Mouse (Mus musculus) ES-Bruce4 (cell line): ENCODE measurements at regions not wholly inside any gene's neighbourhood (a gene's known extent, or its start where the extent isn't known, plus 50 kb on each side); places are given as distances from the start of the nearest gene placed in this dataset.
A peak's percentile ranks its signal among the peaks of the same experiment; 100 is the strongest.

Experiments used
- H3K27ac ChIP-seq: 2 replicates; pipeline ENCODE4 v1.5.1; 2012; ENCODE audit warnings: low read length, inconsistent platforms; ENCODE audit not compliant: insufficient read depth
- H3K27me3 ChIP-seq: 2 replicates; pipeline ENCODE4 v1.6.1; 2012; ENCODE audit warnings: mild to moderate bottlenecking, low read length, inconsistent platforms; ENCODE audit not compliant: control insufficient read depth, poor library complexity, insufficient read depth, severe bottlenecking
- H3K36me3 ChIP-seq: 2 replicates; pipeline ENCODE4 v1.6.1; 2012; ENCODE audit warnings: inconsistent platforms, mild to moderate bottlenecking, low read length, moderate library complexity; ENCODE audit not compliant: control insufficient read depth, poor library complexity, insufficient read depth, severe bottlenecking
- H3K4me1 ChIP-seq: one replicate; pipeline ENCODE4 v1.8.1; 2011; ENCODE audit warnings: low read length; ENCODE audit not compliant: control insufficient read depth, insufficient read depth
- H3K4me3 ChIP-seq: 2 replicates; pipeline ENCODE4 v1.5.1; 2011; ENCODE audit warnings: low read depth, mild to moderate bottlenecking, low read length
- H3K9ac ChIP-seq: 2 replicates; pipeline ENCODE4 v1.6.1; 2012; ENCODE audit warnings: low read depth, mild to moderate bottlenecking, inconsistent platforms; ENCODE audit not compliant: poor library complexity, severe bottlenecking
- H3K9me3 ChIP-seq: replicated peaks from 2 replicates; pipeline ENCODE4 v1.6.1; 2012; ENCODE audit warnings: mild to moderate bottlenecking, low read length, inconsistent platforms; ENCODE audit not compliant: control insufficient read depth, poor library complexity, insufficient read depth, severe bottlenecking
- CTCF ChIP-seq: IDR thresholded peaks from one replicate; pipeline ENCODE4 v1.8.1; 2011; ENCODE audit warnings: low read depth, low read length
- EP300 ChIP-seq: IDR thresholded peaks from 2 replicates; pipeline ENCODE4 v1.6.1; 2011; ENCODE audit warnings: low read depth, low read length; ENCODE audit not compliant: insufficient read depth
- POLR2A ChIP-seq: IDR thresholded peaks from one replicate; pipeline ENCODE4 v1.8.1; 2011; ENCODE audit warnings: low read length; ENCODE audit not compliant: insufficient read depth

- Histone ChIP-seq H3K27ac (no peak overlapping the region), H3K27me3 (no peaks in the 10 kb centered on the region), H3K9ac (no peak overlapping the region), H3K36me3 (no peaks in the 10 kb centered on the region), H3K4me1 (no peaks in the 10 kb centered on the region), H3K4me3 (no peak overlapping the region), H3K9me3 (no peaks in the 10 kb centered on the region)
- TF ChIP-seq POLR2A (no peak), CTCF (no peak), EP300 (no peak)
Observed at GRCm38 (mm10) chr6:105066146-105066545, 573.6 kb downstream of the Cntn6 start.

- Histone ChIP-seq H3K9ac (no peak overlapping the region), H3K36me3 (no peaks in the 10 kb centered on the region), H3K4me1 (no peaks in the 10 kb centered on the region), H3K27ac (no peak overlapping the region), H3K9me3 (no peaks in the 10 kb centered on the region), H3K4me3 (no peak overlapping the region), H3K27me3 (no peaks in the 10 kb centered on the region)
- TF ChIP-seq CTCF (peak; percentile 54), POLR2A (no peak)
Observed at GRCm38 (mm10) chr6:105090882-105091281, 586.6 kb upstream of the Cntn4 start.
